27 mouse cellular contexts compared by ENCODE assay signal in genomic region chr9:95150597-95150996, GRCm38 (mm10).
DNase-seq lines count a peak whose midpoint lies in the region; ATAC-seq and TF ChIP-seq lines count a peak whose summit lies in the region.
"Had no signal": no experiment of that assay in that cellular context is flagged by ENCODE, and none has a peak within 500 bp of the region (broad histone marks: within the 10 kb centered on the region; RNA-seq: fewer than 3 reads in every experiment).

No protein-coding gene starts in this region.

- no peak overlapping the region for H3K4me2 ChIP-seq in hindbrain, embryonic 16.5 days (ENCODE audit: low read length)
- H3K4me2 ChIP-seq in hindbrain, embryonic 13.5 days: no peak overlapping the region
- no peak overlapping the region for H3K4me2 ChIP-seq in lung, embryonic 14.5 days
- no peak overlapping the region for H3K4me2 ChIP-seq in midbrain, postnatal 0 days (ENCODE audit: low read depth, low read length, poor library complexity, severe bottlenecking)
- H3K4me2 ChIP-seq: embryonic facial prominence, embryonic 12.5 days; heart, embryonic 13.5 days; neural tube, embryonic 15.5 days; stomach, embryonic 15.5 days had no signal

- H3K27ac ChIP-seq in hindbrain, embryonic 16.5 days (ENCODE audit: low read depth, low read length): no peak overlapping the region
- no peak overlapping the region for H3K27ac ChIP-seq in hindbrain, embryonic 13.5 days
- H3K27ac ChIP-seq in lung, embryonic 14.5 days (ENCODE audit: low read depth): no peak overlapping the region
- H3K27ac ChIP-seq in midbrain, postnatal 0 days (ENCODE audit: low read depth, low read length): no peak overlapping the region
- H3K27ac ChIP-seq: embryonic facial prominence, embryonic 12.5 days; heart, adult 2 months; heart, embryonic 13.5 days; neural tube, embryonic 15.5 days; stomach, embryonic 15.5 days had no signal

- no peak overlapping the region for H3K9ac ChIP-seq in hindbrain, embryonic 16.5 days (ENCODE audit: low read depth, low read length)
- no peak overlapping the region for H3K9ac ChIP-seq in hindbrain, embryonic 13.5 days
- no peak overlapping the region for H3K9ac ChIP-seq in lung, embryonic 14.5 days
- no peak overlapping the region for H3K9ac ChIP-seq in midbrain, postnatal 0 days (replicated peaks; ENCODE audit: low read length, poor library complexity, severe bottlenecking)
- H3K9ac ChIP-seq: embryonic facial prominence, embryonic 12.5 days; heart, embryonic 13.5 days; neural tube, embryonic 15.5 days; stomach, embryonic 15.5 days had no signal

- H3K4me3 ChIP-seq in hindbrain, embryonic 16.5 days (ENCODE audit: low read length): no peak overlapping the region
- no peak overlapping the region for H3K4me3 ChIP-seq in hindbrain, embryonic 13.5 days
- H3K4me3 ChIP-seq in lung, embryonic 14.5 days (ENCODE audit: low read depth, low read length): no peak overlapping the region
- H3K4me3 ChIP-seq in midbrain, postnatal 0 days (ENCODE audit: low read depth, low read length): no peak overlapping the region
- H3K4me3 ChIP-seq: embryonic facial prominence, embryonic 12.5 days; gastrocnemius, adult 2 months; heart, adult 2 months; heart, embryonic 13.5 days; neural tube, embryonic 15.5 days; stomach, embryonic 15.5 days had no signal

- peak; percentile 23 for DNase-seq in lung, embryonic 14.5 days
- DNase-seq in lung, postnatal 25 days (ENCODE audit: low spot score): no peak
- peak; percentile 55 to 58 for DNase-seq in kidney, postnatal 25 days
- no peak for DNase-seq in midbrain, postnatal 0 days (ENCODE audit: low spot score)
- no peak for DNase-seq in adrenal gland, adult 18-20 months (ENCODE audit: low spot score in 2 of 2)
- DNase-seq: cerebellum, adult 11 months; cerebellum, adult 9-10 months; cerebellum, postnatal 36 days; embryo, embryonic 11 days; gastrocnemius, adult 2 months; gastrocnemius, postnatal 36 days; heart, postnatal 10 days; liver; midbrain, embryonic 14.5 days; retina, postnatal 1 day; right cerebral cortex, postnatal 14 days had no signal

- H3K27me3 ChIP-seq in hindbrain, embryonic 16.5 days (replicated peaks; ENCODE audit: control insufficient read depth, insufficient read depth, low read length): no peaks in the 10 kb centered on the region
- no peaks in the 10 kb centered on the region for H3K27me3 ChIP-seq in hindbrain, embryonic 13.5 days
- no peaks in the 10 kb centered on the region for H3K27me3 ChIP-seq in lung, embryonic 14.5 days (ENCODE audit: insufficient read depth, low read length)
- H3K27me3 ChIP-seq in midbrain, postnatal 0 days (ENCODE audit: insufficient read depth, low read length): no peaks in the 10 kb centered on the region
- H3K27me3 ChIP-seq: embryonic facial prominence, embryonic 12.5 days; neural tube, embryonic 15.5 days; Patski; stomach, embryonic 15.5 days had no signal

- H3K9me3 ChIP-seq in hindbrain, embryonic 16.5 days (ENCODE audit: control insufficient read depth, low read length): no peaks in the 10 kb centered on the region
- H3K9me3 ChIP-seq in hindbrain, embryonic 13.5 days: no peaks in the 10 kb centered on the region
- no peaks in the 10 kb centered on the region for H3K9me3 ChIP-seq in lung, embryonic 14.5 days (ENCODE audit: low read depth, low read length)
- H3K9me3 ChIP-seq in midbrain, postnatal 0 days (ENCODE audit: low read length): no peaks in the 10 kb centered on the region
- H3K9me3 ChIP-seq: embryonic facial prominence, embryonic 12.5 days; heart, embryonic 13.5 days; neural tube, embryonic 15.5 days; stomach, embryonic 15.5 days had no signal

- H3K36me3 ChIP-seq in hindbrain, embryonic 16.5 days (ENCODE audit: control insufficient read depth, insufficient read depth, low read length): no peaks in the 10 kb centered on the region
- no peaks in the 10 kb centered on the region for H3K36me3 ChIP-seq in hindbrain, embryonic 13.5 days
- H3K36me3 ChIP-seq in lung, embryonic 14.5 days (ENCODE audit: insufficient read depth): no peaks in the 10 kb centered on the region
- no peaks in the 10 kb centered on the region for H3K36me3 ChIP-seq in midbrain, postnatal 0 days (ENCODE audit: insufficient read depth, low read length)
- H3K36me3 ChIP-seq: embryonic facial prominence, embryonic 12.5 days; G1E; heart, embryonic 13.5 days; neural tube, embryonic 15.5 days; stomach, embryonic 15.5 days had no signal

- 70% methylated on average over 3 of the region's 3 CpGs for WGBS in hindbrain, embryonic 16.5 days
- 75% methylated on average over 3 of the region's 3 CpGs for WGBS in hindbrain, embryonic 13.5 days
- 66% methylated on average over 3 of the region's 3 CpGs for WGBS in lung, embryonic 14.5 days
- 68% methylated on average over 3 of the region's 3 CpGs for WGBS in midbrain, postnatal 0 days

- no peaks in the 10 kb centered on the region for H3K4me1 ChIP-seq in hindbrain, embryonic 16.5 days (ENCODE audit: control insufficient read depth, insufficient read depth, low read depth, low read length)
- H3K4me1 ChIP-seq in hindbrain, embryonic 13.5 days (replicated peaks): 0 out of 2 replicates have a peak, but pooled peaks cover 6% of the 10 kb centered on the region
- H3K4me1 ChIP-seq in lung, embryonic 14.5 days (ENCODE audit: insufficient read depth): no peaks in the 10 kb centered on the region
- no peaks in the 10 kb centered on the region for H3K4me1 ChIP-seq in midbrain, postnatal 0 days (ENCODE audit: insufficient read depth, low read length)
- H3K4me1 ChIP-seq: embryonic facial prominence, embryonic 12.5 days; heart, embryonic 13.5 days; neural tube, embryonic 15.5 days; stomach, embryonic 15.5 days had no signal

- TF ChIP-seq CTCF in lung, embryonic 14.5 days (IDR thresholded peaks at IDR 0.05; ENCODE audit: low read depth): no peak
- no peak for TF ChIP-seq CTCF in midbrain, postnatal 0 days (IDR thresholded peaks at IDR 0.05)

- ATAC-seq in hindbrain, embryonic 16.5 days: 0 out of 2 replicates have a peak, but pooled peaks have one; percentile 28
- no peak for ATAC-seq in hindbrain, embryonic 13.5 days (ENCODE audit: low FRiP score)
- ATAC-seq in lung, embryonic 14.5 days (ENCODE audit: insufficient read depth): no peak
- ATAC-seq in midbrain, postnatal 0 days (ENCODE audit: low FRiP score): no peak
- ATAC-seq: forebrain, embryonic 16.5 days; intestine, embryonic 16.5 days; Patski had no signal

Comparison
In these comparisons a context has a peak if more than half of its experiments do, and no peak if none do; other contexts are left out.
1. DNase-seq: peak in lung, embryonic 14.5 days (single experiment) and kidney, postnatal 25 days (2 of 2); none in lung, postnatal 25 days (single experiment), midbrain, postnatal 0 days (single experiment) and adrenal gland, adult 18-20 months (0 of 2).